Mouse (Mus musculus): ENCODE data around the gene Slc24a3. TPM values are rescaled to one million over a fixed set of nuclear protein-coding genes. Genes with fewer than 3 reads are reported as not detected.
A peak's percentile ranks its signal among the peaks of the same experiment; 100 is the strongest.

The Slc24a3 gene
- total RNA-seq, 2 experiments from 2014 or later: 192 to 218 TPM

DNA sequence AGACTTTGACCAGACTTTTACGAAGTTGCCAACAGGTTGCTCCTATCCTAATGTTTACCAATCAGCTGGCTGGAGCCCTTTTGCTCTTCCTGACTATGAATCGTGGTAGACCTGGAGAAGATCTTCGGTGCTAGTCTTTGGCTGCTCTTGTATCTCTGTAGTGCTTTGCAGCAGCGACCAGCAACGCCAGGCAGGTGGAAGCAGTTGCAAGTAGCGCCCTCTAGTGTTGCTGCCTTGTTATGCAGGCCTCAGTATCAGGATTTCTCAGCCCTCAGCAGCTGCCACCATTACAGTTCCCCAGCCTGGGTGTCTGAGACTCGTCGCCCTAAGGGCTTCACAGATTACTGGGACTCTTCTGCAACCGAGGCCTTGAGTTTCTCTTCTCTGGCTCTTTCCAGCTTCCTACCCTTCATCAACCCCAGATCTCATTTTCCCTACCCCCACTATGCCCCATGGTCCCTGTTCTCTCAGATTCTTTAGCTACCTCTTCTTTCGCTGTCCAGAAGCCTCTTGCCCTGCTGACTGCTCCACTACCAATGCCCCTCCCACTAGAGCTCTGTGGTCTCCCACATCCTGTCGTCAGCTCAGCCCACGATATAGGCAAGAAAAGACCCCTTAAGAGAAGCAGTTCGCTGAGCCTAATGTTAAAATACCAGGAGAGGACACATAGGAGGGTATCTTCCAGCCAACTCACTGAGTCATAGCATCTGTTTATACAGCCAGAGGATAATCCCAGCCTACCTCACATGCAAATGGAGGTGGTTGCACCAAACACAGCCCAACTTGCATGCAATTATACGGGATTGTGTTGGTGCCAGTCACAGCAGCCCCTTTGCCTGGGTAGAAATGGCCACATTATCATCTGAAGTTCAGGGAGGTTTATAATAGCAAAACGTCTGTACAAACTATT lies 443.5 kb downstream of the Slc24a3 start:
- DNase-seq (ENCODE audit: low spot score in 2 of 2): peak in 1 of 2 experiments; percentile 45

DNA sequence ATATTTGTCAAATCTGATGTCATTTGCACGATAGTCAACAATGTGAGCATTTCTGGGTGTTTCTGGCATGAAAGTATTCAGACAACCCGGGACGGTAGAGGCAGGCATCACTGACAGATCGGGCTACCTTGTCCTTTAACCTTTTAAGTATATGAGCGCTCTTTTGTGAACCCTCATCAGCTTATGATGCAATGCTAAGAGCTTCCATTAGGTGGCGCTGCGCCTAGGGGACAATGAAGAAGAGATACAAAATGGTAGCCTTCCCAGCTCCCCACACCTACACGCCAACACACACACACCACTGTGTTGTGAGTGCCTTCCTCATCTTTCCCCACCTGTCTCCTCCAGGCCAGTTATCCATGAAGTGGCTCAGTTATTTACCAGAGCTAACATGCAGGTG lies 445.4 kb downstream of the Slc24a3 start:
- no peak for DNase-seq (ENCODE audit: low spot score in 2 of 2)

DNA sequence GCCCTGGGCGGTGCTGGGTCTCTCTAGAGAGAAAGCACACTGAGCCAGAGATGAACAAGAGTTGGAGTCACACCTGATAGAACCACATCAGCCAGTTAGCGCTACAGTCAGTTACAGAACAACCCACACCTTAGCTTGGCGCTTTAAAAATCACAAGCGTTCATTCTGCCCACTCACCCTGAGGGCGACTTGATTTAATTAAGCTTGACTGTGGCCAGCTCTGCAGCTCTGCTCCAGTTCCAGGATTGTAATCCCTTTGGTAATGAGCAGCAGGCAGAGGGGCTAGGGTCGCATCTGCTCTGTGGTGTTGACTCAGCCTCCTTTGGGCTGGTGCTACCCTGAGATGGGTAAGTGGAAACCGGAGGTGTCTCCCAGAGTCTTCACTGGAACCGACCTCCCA lies 446.2 kb downstream of the Slc24a3 start:
- no peak for DNase-seq (ENCODE audit: low spot score in 2 of 2)

DNA sequence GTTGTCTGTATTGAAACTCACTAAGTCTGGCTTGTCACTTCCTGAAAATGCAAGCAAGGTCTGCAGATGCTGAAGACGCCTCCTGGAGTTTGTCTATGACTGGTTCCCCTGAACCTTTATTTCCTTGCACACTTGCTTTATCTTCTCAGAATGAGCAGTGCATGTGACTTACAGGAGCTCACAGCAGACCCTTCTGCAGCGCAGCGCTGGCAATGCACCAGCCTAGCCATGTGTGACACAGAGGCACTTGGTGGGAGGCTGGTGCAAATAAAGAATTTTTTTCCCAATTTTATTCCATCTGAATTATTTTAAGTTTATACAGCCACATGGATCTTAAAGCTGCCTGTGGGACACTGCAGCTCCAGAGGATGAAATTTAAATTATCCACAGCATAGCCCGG lies 452.1 kb downstream of the Slc24a3 start:
- peak in 1 of 2 experiments; percentile 26 for DNase-seq (ENCODE audit: low spot score in 2 of 2)

DNA sequence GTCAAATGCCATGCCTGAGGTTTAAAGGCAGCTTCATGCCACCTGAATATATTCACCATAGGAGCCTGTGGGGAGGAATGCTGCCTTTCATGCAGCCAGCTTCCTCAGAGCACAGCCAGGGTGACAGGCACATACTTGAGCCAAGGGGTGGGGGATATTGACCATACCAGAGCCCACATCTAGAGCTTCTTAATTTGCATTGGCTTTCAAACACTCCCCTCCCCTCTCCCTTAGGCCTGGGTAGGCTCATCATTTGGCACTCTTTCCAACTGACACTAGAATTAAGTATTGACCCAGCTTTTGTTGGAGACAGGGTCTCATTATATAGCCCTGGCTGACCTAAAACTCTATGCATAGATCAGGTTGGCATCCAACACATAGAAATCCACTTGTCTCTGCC lies 453.2 kb downstream of the Slc24a3 start:
- no peak for DNase-seq (ENCODE audit: low spot score in 2 of 2)

DNA sequence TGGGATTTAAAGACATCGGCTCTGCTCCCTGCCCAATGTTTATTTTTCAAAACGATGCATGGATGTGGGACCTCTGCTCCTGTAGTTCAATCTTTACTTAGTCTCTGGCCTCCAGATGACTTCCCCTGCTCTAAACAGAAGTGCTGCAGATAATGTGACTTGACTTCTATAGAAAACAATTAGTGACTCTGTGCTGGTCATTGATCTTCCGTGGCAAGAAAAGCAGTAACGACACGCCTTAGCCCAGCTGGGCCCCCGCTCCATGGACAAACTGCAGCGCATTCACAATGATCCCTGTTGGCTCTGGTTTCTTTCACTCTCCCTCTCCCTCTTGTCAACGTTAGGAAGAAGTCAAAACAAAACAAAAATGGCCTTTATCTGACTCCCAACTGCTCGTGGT lies 453.6 kb downstream of the Slc24a3 start:
- DNase-seq (ENCODE audit: low spot score in 2 of 2): no peak

DNA sequence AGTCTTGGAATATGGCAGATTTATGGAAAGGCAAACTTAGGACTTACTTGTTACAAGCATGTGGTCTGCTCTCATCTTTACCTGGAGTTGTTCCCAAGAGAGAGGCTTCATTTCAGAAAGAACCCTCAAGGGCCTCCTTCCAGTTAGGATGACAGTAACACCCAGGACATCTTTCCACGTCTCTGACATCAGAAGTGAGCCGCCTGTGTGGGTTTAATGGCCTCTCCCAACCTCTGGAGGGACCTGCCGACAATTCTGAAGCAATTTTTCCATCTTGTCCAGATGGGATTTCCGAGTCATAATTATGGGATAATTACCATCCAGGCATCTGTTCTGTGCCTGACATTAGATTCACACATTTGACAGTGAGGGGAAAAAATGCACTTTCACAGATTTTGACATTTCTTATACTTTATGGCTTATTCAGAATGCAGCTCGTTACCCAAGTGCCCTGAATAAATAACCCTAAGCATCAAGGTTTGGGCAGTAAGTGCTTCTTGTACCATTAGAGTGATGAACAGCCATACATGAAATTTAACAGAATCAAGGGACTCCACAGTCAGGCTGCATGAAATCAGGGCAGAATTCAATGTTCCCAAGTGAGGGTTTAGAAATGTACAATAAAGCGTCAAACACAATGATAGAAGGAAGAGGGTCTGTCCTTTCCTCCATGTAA lies 463.7 kb downstream of the Slc24a3 start:
- DNase-seq (ENCODE audit: low spot score in 2 of 2): no peak

DNA sequence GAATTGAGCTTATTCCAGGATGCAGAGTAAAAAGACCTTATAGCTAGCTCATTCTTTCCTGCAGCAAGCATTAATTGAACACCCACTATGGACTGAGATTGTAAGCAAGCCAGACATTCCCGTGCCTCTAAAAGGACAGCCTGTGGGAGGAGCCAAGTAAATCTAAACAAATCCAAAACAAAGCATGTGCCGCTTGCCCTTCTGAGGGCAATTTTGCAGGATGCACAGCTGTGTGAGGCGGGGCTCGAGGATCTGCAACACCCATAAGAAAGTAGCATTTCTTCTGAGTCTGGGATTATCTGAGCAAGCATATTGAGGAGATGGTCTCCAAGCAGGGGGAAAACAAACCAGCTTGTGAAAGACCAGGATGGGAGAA lies 464.2 kb downstream of the Slc24a3 start:
- DNase-seq (ENCODE audit: low spot score in 2 of 2): no peak

DNA sequence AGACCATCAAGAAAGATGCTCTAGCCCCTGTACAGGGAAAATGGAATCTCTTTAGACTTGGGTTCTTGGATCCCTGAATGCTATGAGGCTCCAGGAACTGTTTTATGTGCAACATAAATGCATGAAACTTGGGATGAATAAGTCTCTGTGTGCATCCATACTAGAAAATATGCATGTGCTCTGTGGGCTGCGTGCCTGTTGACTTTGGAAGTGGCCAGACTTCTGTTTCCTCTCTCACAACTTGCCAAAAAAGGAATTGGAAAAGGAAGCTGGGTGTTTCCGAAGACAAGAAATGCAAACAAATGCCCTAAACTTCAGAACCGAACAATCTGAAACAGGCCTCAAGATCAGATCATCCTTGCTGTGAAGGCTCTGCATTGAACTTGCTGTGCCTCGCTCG lies 466.3 kb downstream of the Slc24a3 start:
- no peak for DNase-seq (ENCODE audit: low spot score in 2 of 2)

DNA sequence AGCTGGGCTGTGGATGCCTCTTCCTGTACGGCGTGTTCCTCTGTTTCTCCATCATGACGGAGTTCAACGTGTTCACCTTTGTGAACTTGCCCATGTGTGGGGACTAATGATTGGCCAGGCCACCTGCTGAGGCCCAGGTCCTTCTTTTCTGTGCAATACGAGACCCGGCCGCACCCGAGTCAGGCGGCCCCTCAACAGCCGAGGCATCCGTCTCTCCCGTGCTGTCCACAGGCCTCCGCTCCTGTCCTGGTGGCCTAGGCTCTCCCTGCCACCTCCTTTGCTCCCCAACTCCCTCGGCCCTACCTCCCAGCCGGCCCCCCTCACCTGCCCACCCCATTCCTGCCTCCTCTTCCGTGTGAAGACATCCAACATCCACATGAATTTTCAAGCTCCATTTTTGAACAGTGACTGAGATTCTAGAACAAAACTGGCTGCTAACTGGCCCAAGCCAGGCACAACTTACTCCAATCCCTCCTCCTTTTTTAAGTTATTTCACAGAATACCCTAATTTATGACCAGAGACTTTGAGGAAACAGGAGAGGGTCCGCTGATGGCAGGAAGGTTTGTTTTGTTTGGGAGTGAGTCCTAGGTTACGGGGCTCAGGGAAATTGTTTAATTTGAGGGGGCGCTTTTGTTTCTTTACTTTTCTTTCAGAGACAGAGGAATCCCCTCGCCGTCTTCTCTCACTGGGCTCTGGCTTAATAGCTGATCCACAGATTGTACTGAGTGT lies 472.9 kb downstream of the Slc24a3 start:
- DNase-seq (ENCODE audit: low spot score in 2 of 2): no peak

DNA sequence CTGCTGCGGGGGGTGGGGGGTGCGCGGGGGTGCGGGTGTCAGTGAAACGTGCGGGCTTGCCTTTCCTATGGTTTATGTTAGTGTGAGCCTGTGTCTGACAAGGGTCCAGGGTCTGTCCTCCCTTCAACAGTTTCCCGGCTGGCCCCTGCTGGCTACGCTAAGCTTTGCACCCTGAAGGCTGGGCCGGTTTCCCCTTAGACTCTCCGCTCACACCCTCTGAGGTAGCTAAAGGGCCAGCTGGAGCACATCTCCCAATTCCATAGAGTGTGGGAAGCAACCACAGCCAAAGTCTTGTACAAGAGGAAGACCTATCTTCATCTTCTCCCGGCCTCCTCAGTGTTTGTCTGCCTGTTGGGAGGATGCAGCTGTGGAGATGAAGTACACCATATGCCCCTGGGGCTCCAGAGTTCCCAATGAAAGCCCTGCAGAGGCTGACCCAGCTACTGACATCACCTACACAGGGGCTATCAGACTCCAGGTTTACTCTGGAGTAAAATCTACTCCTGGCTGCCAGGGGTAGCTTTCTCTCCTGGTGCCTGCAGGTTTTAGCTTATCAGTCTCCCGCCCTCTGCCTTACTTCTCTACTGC lies 487.9 kb downstream of the Slc24a3 start:
- no peak for DNase-seq (ENCODE audit: low spot score in 2 of 2)

DNA sequence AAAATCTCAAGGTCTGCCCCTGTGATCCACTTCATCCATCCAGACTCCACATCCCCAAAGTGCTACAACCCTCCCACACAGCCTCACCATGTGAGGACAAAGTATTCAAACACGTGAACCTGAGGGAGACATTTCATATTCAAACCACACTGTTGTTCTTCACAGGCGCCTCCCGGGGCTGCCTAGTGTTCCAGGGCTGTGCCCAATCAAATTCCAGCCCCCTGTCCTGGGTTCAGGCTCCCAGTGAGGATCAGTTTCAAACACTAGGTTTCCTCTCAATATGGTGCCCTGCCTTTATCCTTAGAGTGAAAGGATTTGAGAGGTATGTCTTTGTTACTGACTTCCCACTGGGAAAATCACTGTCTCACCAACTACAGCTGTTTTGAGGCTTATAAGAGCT lies 488.6 kb downstream of the Slc24a3 start:
- DNase-seq (ENCODE audit: low spot score in 2 of 2): no peak

DNA sequence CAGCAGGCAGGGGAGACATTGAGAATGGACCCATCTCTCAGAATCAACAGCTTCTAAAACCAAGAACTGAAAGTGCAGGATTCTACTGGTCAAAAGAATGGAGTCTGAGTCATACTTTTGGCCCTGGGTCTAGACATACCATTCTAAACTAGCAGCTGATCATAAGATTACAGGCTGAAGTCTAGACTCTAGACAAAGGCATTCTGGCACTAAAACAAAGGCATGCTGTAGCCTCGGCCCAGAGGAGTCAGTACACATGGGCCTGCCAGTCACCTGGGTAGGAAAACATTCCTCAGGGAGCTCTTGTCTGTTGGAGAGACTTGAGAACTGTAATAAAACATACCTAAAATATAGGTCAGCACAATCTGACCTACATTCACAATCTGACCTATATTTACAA lies 489.2 kb downstream of the Slc24a3 start:
- no peak for DNase-seq (ENCODE audit: low spot score in 2 of 2)

DNA sequence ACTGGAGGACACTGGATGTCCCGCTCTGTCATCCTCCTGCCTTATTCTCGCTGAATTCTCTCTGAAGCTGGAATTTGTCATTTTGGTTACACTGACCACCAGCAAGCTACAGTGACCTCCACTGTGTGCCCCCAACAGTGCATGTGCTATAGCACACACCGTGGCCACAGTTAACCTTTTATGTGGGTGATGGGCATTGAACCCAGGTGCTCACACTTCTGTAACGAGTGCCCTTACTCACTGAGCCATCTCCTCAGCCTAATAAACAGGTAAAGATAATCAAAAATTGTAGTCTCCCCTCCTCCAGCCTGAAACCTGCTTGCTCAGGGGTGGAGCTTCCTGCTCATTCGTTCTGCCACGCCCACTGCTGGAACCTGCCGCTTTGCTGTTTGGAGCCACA lies 493.7 kb downstream of the Slc24a3 start:
- no peak for DNase-seq (ENCODE audit: low spot score in 2 of 2)

DNA sequence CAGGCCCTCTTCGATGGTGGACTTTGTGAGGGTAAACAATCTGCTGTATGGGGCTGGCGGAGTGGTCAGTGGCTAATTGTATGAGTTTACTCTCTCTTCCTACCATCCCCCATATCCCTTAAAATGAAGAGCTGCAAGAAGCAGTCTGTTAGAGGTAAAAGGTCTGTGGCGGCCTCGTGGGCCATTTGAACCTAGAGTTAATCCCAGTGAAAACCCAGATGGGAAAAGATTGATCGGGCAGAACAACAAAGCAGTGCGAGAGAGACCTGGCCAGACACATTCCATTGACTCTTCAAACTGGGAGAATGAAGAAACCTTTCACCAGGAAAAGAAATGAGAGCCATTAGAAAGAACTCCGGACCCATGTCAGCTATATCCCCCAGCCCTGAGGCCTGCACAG lies 496.3 kb downstream of the Slc24a3 start:
- no peak for DNase-seq (ENCODE audit: low spot score in 2 of 2)

DNA sequence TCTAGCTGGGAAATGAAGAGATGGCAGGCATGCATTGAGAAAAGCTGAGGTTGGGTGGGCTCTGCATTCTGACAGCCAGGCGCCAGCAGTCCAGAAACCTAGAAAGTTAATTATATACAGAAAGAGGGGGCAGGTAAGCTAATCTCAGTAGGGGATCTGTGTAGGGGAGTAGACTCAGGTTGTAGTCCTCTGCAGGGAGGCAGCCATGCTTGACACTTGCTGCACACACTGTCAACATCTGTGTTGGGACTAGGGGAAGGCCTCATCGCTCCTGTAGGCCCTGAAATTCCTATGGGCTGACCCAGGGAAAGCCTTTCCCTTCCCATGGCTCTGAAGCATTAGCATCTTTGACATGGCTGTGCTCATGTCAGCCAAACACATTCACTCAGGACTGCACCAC lies 496.8 kb downstream of the Slc24a3 start:
- no peak for DNase-seq (ENCODE audit: low spot score in 2 of 2)

DNA sequence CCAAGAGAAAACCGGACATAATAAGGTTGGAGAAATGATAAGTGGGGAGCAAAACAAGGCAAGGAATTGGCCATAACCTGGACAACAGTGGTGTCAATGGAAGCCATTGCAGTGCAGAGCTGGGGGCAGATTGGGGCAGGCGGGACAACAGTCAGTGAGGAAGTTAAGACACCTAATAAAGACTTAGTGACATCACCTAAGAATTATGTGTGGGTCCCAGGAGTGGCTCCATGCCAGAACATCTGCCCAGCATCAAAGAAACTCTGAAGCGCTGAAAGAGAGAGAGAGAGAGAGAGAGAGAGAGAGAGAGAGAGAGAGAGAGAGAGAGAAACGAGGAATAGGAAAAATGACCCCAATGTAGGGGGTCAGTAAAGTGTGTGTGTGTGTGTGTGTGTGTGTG lies 500.6 kb downstream of the Slc24a3 start:
- no peak for DNase-seq (ENCODE audit: low spot score in 2 of 2)

DNA sequence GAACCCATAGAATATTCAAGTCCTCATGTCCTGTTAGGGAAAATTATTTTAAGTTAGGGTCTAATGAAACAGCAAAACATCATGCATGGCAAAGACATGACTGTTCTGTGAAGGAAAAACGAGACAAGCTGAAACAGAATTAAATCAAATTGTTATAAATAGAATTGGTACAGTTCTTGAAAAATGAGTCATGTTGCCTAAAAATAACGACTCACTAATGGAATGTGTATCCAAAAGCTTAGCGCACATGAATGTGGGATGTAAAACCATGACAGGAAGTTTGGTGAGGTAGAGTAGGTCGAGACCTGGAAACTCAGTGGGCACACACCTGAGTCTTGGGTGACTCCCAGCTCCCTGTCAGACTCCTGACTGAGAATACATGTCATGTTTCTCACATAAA lies 502.6 kb downstream of the Slc24a3 start:
- DNase-seq (ENCODE audit: low spot score in 2 of 2): no peak

DNA sequence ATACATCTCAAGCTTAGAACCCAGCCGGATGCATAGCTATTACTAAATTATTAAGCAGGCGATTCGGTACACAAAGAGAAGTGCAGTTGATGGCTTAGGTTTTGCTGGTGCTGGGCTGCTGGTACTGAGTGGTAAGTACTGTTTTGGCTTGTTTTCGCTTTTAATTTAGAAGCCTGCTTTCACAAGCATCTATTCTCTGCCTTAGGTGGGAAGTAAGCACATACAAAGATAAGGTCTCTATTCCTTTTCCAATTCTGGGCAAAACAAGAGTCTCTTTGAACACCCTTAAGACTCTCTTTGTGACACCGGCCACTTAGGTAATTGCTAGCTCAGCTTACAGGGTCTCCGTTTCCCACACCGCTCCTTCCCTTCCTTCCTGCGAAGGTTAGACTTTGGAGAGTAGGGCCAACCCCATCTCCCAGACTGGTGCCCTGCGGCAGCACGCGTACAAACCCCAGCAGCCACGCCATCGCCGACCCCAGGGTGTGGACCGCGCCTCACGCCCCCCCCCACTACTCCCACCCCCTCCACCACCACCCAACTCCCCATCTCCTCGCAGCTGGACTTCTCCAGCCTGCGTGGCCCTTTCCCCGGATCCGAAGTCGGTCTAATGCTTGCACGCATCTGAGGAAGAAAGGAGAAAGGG lies 507.1 kb downstream of the Slc24a3 start:
- DNase-seq (ENCODE audit: low spot score in 2 of 2): no peak

DNA sequence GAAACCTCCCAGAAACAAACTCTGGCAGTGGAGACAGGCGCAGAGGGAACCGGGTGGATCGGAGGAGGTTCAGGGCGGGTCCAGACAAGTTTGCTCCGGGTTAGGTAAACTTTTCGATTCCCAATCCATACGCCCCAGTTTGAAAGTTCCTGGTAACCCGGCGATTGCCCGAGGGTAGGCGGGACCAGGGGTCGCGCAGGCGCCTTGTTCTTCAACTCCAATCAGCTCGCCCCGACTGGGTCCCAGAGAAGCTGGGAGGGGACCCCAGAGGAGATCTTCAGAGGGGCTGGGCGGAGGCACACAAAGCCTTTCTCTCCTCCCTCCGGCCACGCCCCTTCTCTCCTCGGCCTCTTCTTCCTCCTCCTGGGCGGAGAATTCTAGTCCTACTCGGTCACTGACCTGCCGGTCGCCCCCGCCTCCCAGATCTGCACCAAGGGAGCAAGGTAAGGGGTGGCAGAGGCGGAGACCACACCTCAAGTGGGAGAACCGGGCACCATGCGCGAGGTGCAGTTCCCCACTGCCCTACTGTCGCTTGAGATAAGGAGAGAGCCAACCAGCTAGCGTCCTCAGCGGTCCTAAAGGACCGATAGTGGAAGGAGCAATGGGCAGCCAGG lies 507.7 kb downstream of the Slc24a3 start, which contains the start of gene Rin2:
Rin2 (plus strand) TSS at position 74 of the 614 bp plus-strand sequence.
- peak in 1 of 2 experiments; percentile 25 for DNase-seq (ENCODE audit: low spot score in 2 of 2)

All from layer of hippocampus, postnatal 14 days (tissue).